Mouse (Mus musculus) liver, embryonic 13.5 days (tissue): ENCODE measurements around the gene Ppp1r9a. TPM values are rescaled to one million over a fixed set of nuclear protein-coding genes. Genes with fewer than 3 reads are reported as not detected.
"Not testable (repeated sequence)": the region's sequence is repeated elsewhere in the genome, so short reads cannot be mapped to it uniquely, and the experiment has no call there.

Experiments used
- ATAC-seq: fragments of 200-750 bp; cut with Nextera tagmentation; 2 replicates; pipeline ENCODE4 v1.8.0; 2017; ENCODE audit warnings: low read depth, mild to moderate bottlenecking, moderate number of reproducible peaks, moderate library complexity
- DNase-seq: peaks from one replicate; pipeline ENCODE4 v3.0.0; 2022
- H3K27ac ChIP-seq: fragments of 300-500 bp; sonication (generic); 2 replicates; pipeline ENCODE4 v1.5.1; 2015; ENCODE audit warnings: moderate library complexity, mild to moderate bottlenecking, inconsistent platforms
- H3K27me3 ChIP-seq: fragments of 300-500 bp; sonication (generic); 2 replicates; pipeline ENCODE4 v1.6.1; 2015; ENCODE audit warnings: mild to moderate bottlenecking, inconsistent platforms
- H3K36me3 ChIP-seq: fragments of 300-500 bp; sonication (generic); 2 replicates; pipeline ENCODE4 v1.6.1; 2015; ENCODE audit warnings: mild to moderate bottlenecking, inconsistent platforms
- H3K4me1 ChIP-seq: fragments of 300-500 bp; sonication (generic); replicated peaks from 2 replicates; pipeline ENCODE4 v1.6.1; 2015; ENCODE audit warnings: inconsistent platforms
- H3K4me2 ChIP-seq: fragments of 300-500 bp; sonication (generic); 2 replicates; pipeline ENCODE4 v1.6.1; 2015; ENCODE audit warnings: inconsistent platforms, mild to moderate bottlenecking, moderate library complexity
- H3K4me3 ChIP-seq: fragments of 300-500 bp; sonication (generic); replicated peaks from 2 replicates; pipeline ENCODE4 v1.5.1; 2015; ENCODE audit warnings: mild to moderate bottlenecking, inconsistent platforms
- H3K9ac ChIP-seq: fragments of 300-500 bp; sonication (generic); 2 replicates; pipeline ENCODE4 v1.6.1; 2015; ENCODE audit warnings: mild to moderate bottlenecking, inconsistent platforms
- H3K9me3 ChIP-seq: fragments of 300-500 bp; sonication (generic); replicated peaks from 2 replicates; pipeline ENCODE4 v1.6.1; 2016; ENCODE audit warnings: inconsistent platforms
- WGBS: fragments of 180-500 bp; shearing (Covaris S2); methylation state at CpG from one replicate; pipeline ENCODE4 v1.1.7; 2015; ENCODE audit not compliant: insufficient replicate concordance; 5-methylcytosine and 5-hydroxymethylcytosine counted together
- polyA plus RNA-seq: library from polyadenylated mRNA; unstranded; fragments of >200 nt; fragmentation: Nextera tagmentation; extraction: Ambion mirVana; gene quantifications from 2 replicates; pipeline ENCODE4 v1.2.1, GENCODE M21; 2015

Gene Ppp1r9a
- polyA plus RNA-seq: 3.6 and 3.8 TPM in 2 replicates

- H3K27ac ChIP-seq: peak within 1 kb of the TSS; percentile 68
- H3K4me2 ChIP-seq: peak within 1 kb of the TSS; percentile 81
- under 1% methylated on average over 28 of the region's 49 CpGs for WGBS
- H3K4me3 ChIP-seq: peak within 1 kb of the TSS; percentile 68
- no peaks in the 10 kb centered on the region for H3K9me3 ChIP-seq
- H3K27me3 ChIP-seq: peaks cover 13% of the 10 kb centered on the region
- DNase-seq (peak; percentile 19), ATAC-seq (peak; percentile 62)
- H3K4me1 ChIP-seq: peaks cover 9% of the 10 kb centered on the region; the same call in 1 of the 2 replicates
- H3K9ac ChIP-seq: peak within 1 kb of the TSS; percentile 75
- no peaks in the 10 kb centered on the region for H3K36me3 ChIP-seq
Observed at GRCm38 (mm10) chr6:4902674-4903324, at the start of gene Ppp1r9a. TSS of gene Ppp1r9a (plus strand) at chr6:4902917.

- Histone ChIP-seq H3K27me3 (no peaks in the 10 kb centered on the region), H3K27ac (no peak overlapping the region), H3K4me2 (no peak overlapping the region), H3K9ac (no peak overlapping the region), H3K4me1 (no peaks in the 10 kb centered on the region), H3K4me3 (no peak overlapping the region), H3K9me3 (no peaks in the 10 kb centered on the region), H3K36me3 (no peaks in the 10 kb centered on the region)
- WGBS: 80% methylated on average over 10 of the region's 10 CpGs
- no peak for DNase-seq
- ATAC-seq: no peak
Observed at GRCm38 (mm10) chr6:4855236-4855635, 47.5 kb upstream of the Ppp1r9a start.

- no peak overlapping the region for H3K27ac ChIP-seq
- H3K27me3 ChIP-seq: no peaks in the 10 kb centered on the region
- no peaks in the 10 kb centered on the region for H3K36me3 ChIP-seq
- no peak overlapping the region for H3K9ac ChIP-seq
- H3K4me2 ChIP-seq: no peak overlapping the region
- WGBS: 77% methylated on average over 11 of the region's 11 CpGs
- no peaks in the 10 kb centered on the region for H3K9me3 ChIP-seq
- H3K4me3 ChIP-seq: no peak overlapping the region
- ATAC-seq (peak; percentile 45), DNase-seq (no peak)
- no peaks in the 10 kb centered on the region for H3K4me1 ChIP-seq
Observed at GRCm38 (mm10) chr6:4856919-4857318, 45.8 kb upstream of the Ppp1r9a start.

- Histone ChIP-seq H3K9me3 (no peaks in the 10 kb centered on the region), H3K36me3 (no peaks in the 10 kb centered on the region), H3K9ac (no peak overlapping the region), H3K4me3 (no peak overlapping the region), H3K4me1 (no peaks in the 10 kb centered on the region; the same call in 1 of the 2 replicates), H3K4me2 (no peak overlapping the region), H3K27me3 (no peaks in the 10 kb centered on the region), H3K27ac (no peak overlapping the region)
- ATAC-seq (no peak), DNase-seq (no peak)
- 52% methylated on average over 3 of the region's 3 CpGs for WGBS
Observed at GRCm38 (mm10) chr6:4884316-4884715, 18.4 kb upstream of the Ppp1r9a start.

GRCm38 (mm10) chr6:4889544-4889943 lies 13.2 kb upstream of the Ppp1r9a start:
- no peaks in the 10 kb centered on the region for H3K9me3 ChIP-seq
- H3K4me2 ChIP-seq: no peak overlapping the region
- no peaks in the 10 kb centered on the region; the same call in 1 of the 2 replicates for H3K4me1 ChIP-seq
- no peak for ATAC-seq
- no peak overlapping the region for H3K27ac ChIP-seq
- no peak overlapping the region for H3K4me3 ChIP-seq
- H3K9ac ChIP-seq: no peak overlapping the region
- no peaks in the 10 kb centered on the region for H3K27me3 ChIP-seq
- no peak for DNase-seq
- 51% methylated on average over 9 of the region's 9 CpGs for WGBS
- H3K36me3 ChIP-seq: no peaks in the 10 kb centered on the region

GRCm38 (mm10) chr6:4892417-4892816 lies 10.3 kb upstream of the Ppp1r9a start:
- ATAC-seq: no peak
- Histone ChIP-seq H3K4me3 (no peak overlapping the region), H3K27ac (no peak overlapping the region), H3K4me2 (no peak overlapping the region), H3K9me3 (no peaks in the 10 kb centered on the region), H3K27me3 (no peaks in the 10 kb centered on the region), H3K36me3 (no peaks in the 10 kb centered on the region), H3K9ac (no peak overlapping the region), H3K4me1 (no peaks in the 10 kb centered on the region; the same call in 1 of the 2 replicates)
- no peak for DNase-seq
- WGBS: 54% methylated on average over 11 of the region's 11 CpGs

- H3K27me3 ChIP-seq, H3K36me3 ChIP-seq, DNase-seq, H3K4me3 ChIP-seq, H3K9ac ChIP-seq, ATAC-seq, H3K9me3 ChIP-seq, H3K4me1 ChIP-seq, H3K4me2 ChIP-seq, H3K27ac ChIP-seq: not testable (repeated sequence)
- 53% methylated on average over 12 of the region's 12 CpGs for WGBS
Observed at GRCm38 (mm10) chr6:4893312-4893711, 9.4 kb upstream of the Ppp1r9a start.

- H3K9ac ChIP-seq: no peak overlapping the region
- H3K4me3 ChIP-seq: no peak overlapping the region
- peaks cover 9% of the 10 kb centered on the region; the same call in 1 of the 2 replicates for H3K4me1 ChIP-seq
- H3K9me3 ChIP-seq: no peaks in the 10 kb centered on the region
- no peaks in the 10 kb centered on the region for H3K36me3 ChIP-seq
- WGBS: 63% methylated on average over 6 of the region's 6 CpGs
- peaks cover 13% of the 10 kb centered on the region for H3K27me3 ChIP-seq
- H3K4me2 ChIP-seq: no peak overlapping the region
- no peak overlapping the region for H3K27ac ChIP-seq
- ATAC-seq: no peak
- DNase-seq: no peak
Observed at GRCm38 (mm10) chr6:4899906-4900305, 2.8 kb upstream of the Ppp1r9a start.

GRCm38 (mm10) chr6:4903325-4904054 lies 773 bp downstream of the Ppp1r9a start:
- WGBS: under 1% methylated on average over 61 of the region's 77 CpGs
- peak overlapping the region; percentile 68 for H3K27ac ChIP-seq
- peak overlapping the region; percentile 75 for H3K9ac ChIP-seq
- peak; percentile 32 for DNase-seq
- peaks cover 9% of the 10 kb centered on the region; the same call in 1 of the 2 replicates for H3K4me1 ChIP-seq
- H3K4me2 ChIP-seq: peak overlapping the region; percentile 81
- ATAC-seq: peak; percentile 69
- H3K27me3 ChIP-seq: peaks cover 13% of the 10 kb centered on the region
- H3K36me3 ChIP-seq: no peaks in the 10 kb centered on the region
- no peaks in the 10 kb centered on the region for H3K9me3 ChIP-seq
- H3K4me3 ChIP-seq: peak overlapping the region; percentile 68

GRCm38 (mm10) chr6:4904055-4904450 lies 1.3 kb downstream of the Ppp1r9a start:
- no peaks in the 10 kb centered on the region for H3K36me3 ChIP-seq
- DNase-seq: no peak
- H3K9ac ChIP-seq: peak overlapping the region; percentile 75
- H3K4me1 ChIP-seq: peaks cover 9% of the 10 kb centered on the region; the same call in 1 of the 2 replicates
- peak overlapping the region; percentile 68 for H3K4me3 ChIP-seq
- H3K27ac ChIP-seq: peak overlapping the region; percentile 68; the same call in 1 of the 2 replicates
- H3K9me3 ChIP-seq: no peaks in the 10 kb centered on the region
- peaks cover 13% of the 10 kb centered on the region for H3K27me3 ChIP-seq
- peak overlapping the region; percentile 81 for H3K4me2 ChIP-seq
- 0 out of 2 replicates have a peak, but pooled peaks have one; percentile 19 for ATAC-seq
- WGBS: 12% methylated on average over 9 of the region's 9 CpGs

GRCm38 (mm10) chr6:4910042-4910634 lies 7.4 kb downstream of the Ppp1r9a start:
- Histone ChIP-seq H3K9ac (no peak overlapping the region), H3K4me2 (no peak overlapping the region), H3K4me1 (no peaks in the 10 kb centered on the region), H3K4me3 (no peak overlapping the region), H3K27me3 (no peaks in the 10 kb centered on the region), H3K36me3 (no peaks in the 10 kb centered on the region), H3K27ac (no peak overlapping the region), H3K9me3 (no peaks in the 10 kb centered on the region)
- ATAC-seq: no peak
- 68% methylated on average over 10 of the region's 10 CpGs for WGBS
- DNase-seq: no peak
